Mouse (Mus musculus): ENCODE measurements at regions not wholly inside any gene's neighbourhood (a gene's known extent, or its start where the extent isn't known, plus 50 kb on each side); places are given as distances from the start of the nearest gene placed in this dataset.

GRCm38 (mm10) chr13:6109018-6109657 is 247.9 kb downstream of the Klf6 start:
- no peaks in the 10 kb centered on the region for H3K36me3 ChIP-seq (ENCODE audit: control insufficient read depth, insufficient read depth, low read length)
- no peak overlapping the region for H3K4me3 ChIP-seq (ENCODE audit: control insufficient read depth, low read depth, low read length)
- TF ChIP-seq POLR2A (IDR thresholded peaks at IDR 0.05; ENCODE audit: control insufficient read depth, low read depth, low read length), result no peak
- H3K4me1 ChIP-seq (ENCODE audit: control insufficient read depth, insufficient read depth, low read length), result no peaks in the 10 kb centered on the region
- H3K27me3 ChIP-seq (ENCODE audit: control insufficient read depth, insufficient read depth, low read length), result no peaks in the 10 kb centered on the region
- no peak overlapping the region for H3K27ac ChIP-seq (ENCODE audit: control insufficient read depth, insufficient read depth, low read depth, low read length)

DNA sequence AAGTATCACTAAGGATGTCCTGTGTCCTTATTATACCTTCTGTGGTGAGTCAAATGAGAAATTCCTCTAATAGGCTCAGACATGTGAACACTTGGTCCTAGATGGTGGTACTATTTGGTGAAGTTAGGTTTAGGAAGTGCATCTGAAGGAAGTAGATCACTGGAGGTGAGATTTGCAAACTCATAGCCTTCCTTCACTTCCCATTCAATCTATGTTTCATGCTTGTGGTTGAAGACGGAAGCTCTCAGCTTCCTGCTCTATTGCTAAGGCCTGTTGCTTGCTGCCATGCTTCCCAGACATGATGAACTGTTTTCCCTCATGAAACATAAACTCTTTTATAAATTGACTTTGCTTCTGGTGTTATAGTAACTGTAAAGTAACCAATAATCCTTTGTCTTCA is 258.4 kb downstream of the Klf6 start:
- H3K27ac ChIP-seq (ENCODE audit: control insufficient read depth, insufficient read depth, low read depth, low read length), result no peak overlapping the region
- no peaks in the 10 kb centered on the region for H3K4me1 ChIP-seq (ENCODE audit: control insufficient read depth, insufficient read depth, low read length)
- H3K27me3 ChIP-seq (ENCODE audit: control insufficient read depth, insufficient read depth, low read length), result no peaks in the 10 kb centered on the region
- no peaks in the 10 kb centered on the region for H3K36me3 ChIP-seq (ENCODE audit: control insufficient read depth, insufficient read depth, low read length)
- no peak overlapping the region for H3K4me3 ChIP-seq (ENCODE audit: control insufficient read depth, low read depth, low read length)
- TF ChIP-seq CTCF (IDR thresholded peaks at IDR 0.05; ENCODE audit: control insufficient read depth, insufficient read depth, insufficient replicate concordance, low read depth, low read length) (no peak), POLR2A (IDR thresholded peaks at IDR 0.05; ENCODE audit: control insufficient read depth, low read depth, low read length) (no peak)

- no peaks in the 10 kb centered on the region for H3K36me3 ChIP-seq (ENCODE audit: control insufficient read depth, insufficient read depth, low read length)
- H3K4me3 ChIP-seq (ENCODE audit: control insufficient read depth, low read depth, low read length), result no peak overlapping the region
- no peak for TF ChIP-seq CTCF (IDR thresholded peaks at IDR 0.05; ENCODE audit: control insufficient read depth, insufficient read depth, insufficient replicate concordance, low read depth, low read length)
- no peak for TF ChIP-seq POLR2A (IDR thresholded peaks at IDR 0.05; ENCODE audit: control insufficient read depth, low read depth, low read length)
- H3K27me3 ChIP-seq (ENCODE audit: control insufficient read depth, insufficient read depth, low read length), result no peaks in the 10 kb centered on the region
- no peak overlapping the region for H3K27ac ChIP-seq (ENCODE audit: control insufficient read depth, insufficient read depth, low read depth, low read length)
- no peaks in the 10 kb centered on the region for H3K4me1 ChIP-seq (ENCODE audit: control insufficient read depth, insufficient read depth, low read length)
Observed at GRCm38 (mm10) chr13:6127311-6127710, 266.0 kb downstream of the Klf6 start.

- H3K4me1 ChIP-seq (ENCODE audit: control insufficient read depth, insufficient read depth, low read length), result no peaks in the 10 kb centered on the region
- H3K27ac ChIP-seq (ENCODE audit: control insufficient read depth, insufficient read depth, low read depth, low read length), result no peak overlapping the region
- TF ChIP-seq POLR2A (IDR thresholded peaks at IDR 0.05; ENCODE audit: control insufficient read depth, low read depth, low read length), result no peak
- TF ChIP-seq CTCF (IDR thresholded peaks at IDR 0.05; ENCODE audit: control insufficient read depth, insufficient read depth, insufficient replicate concordance, low read depth, low read length), result no peak
- no peaks in the 10 kb centered on the region for H3K36me3 ChIP-seq (ENCODE audit: control insufficient read depth, insufficient read depth, low read length)
- no peaks in the 10 kb centered on the region for H3K27me3 ChIP-seq (ENCODE audit: control insufficient read depth, insufficient read depth, low read length)
- H3K4me3 ChIP-seq (ENCODE audit: control insufficient read depth, low read depth, low read length), result no peak overlapping the region
Observed at GRCm38 (mm10) chr13:6128903-6129302, 267.6 kb downstream of the Klf6 start.

DNA sequence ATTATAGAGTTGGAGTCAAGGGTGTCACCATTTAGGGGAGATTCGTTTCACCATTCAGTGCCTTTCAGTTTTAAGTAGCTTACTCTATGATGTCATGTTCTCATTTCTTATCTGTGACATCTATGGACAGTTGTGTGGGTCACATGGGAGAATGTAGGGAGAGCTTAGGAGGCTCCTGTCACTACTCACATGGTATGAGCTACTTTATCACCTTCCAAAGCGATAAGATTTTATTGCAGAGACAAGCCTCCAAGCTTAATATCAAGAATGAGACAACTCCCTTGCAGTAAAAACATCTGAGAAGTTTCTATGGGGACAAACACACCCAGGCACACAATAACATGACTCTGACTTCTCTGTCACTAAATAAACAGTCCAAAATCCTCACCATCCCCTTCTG is 270.1 kb downstream of the Klf6 start:
- no peaks in the 10 kb centered on the region for H3K36me3 ChIP-seq (ENCODE audit: control insufficient read depth, insufficient read depth, low read length)
- no peaks in the 10 kb centered on the region for H3K27me3 ChIP-seq (ENCODE audit: control insufficient read depth, insufficient read depth, low read length)
- no peak for TF ChIP-seq POLR2A (IDR thresholded peaks at IDR 0.05; ENCODE audit: control insufficient read depth, low read depth, low read length)
- no peak for TF ChIP-seq CTCF (IDR thresholded peaks at IDR 0.05; ENCODE audit: control insufficient read depth, insufficient read depth, insufficient replicate concordance, low read depth, low read length)
- H3K27ac ChIP-seq (ENCODE audit: control insufficient read depth, insufficient read depth, low read depth, low read length), result no peak overlapping the region
- no peak overlapping the region for H3K4me3 ChIP-seq (ENCODE audit: control insufficient read depth, low read depth, low read length)
- H3K4me1 ChIP-seq (ENCODE audit: control insufficient read depth, insufficient read depth, low read length), result no peaks in the 10 kb centered on the region

DNA sequence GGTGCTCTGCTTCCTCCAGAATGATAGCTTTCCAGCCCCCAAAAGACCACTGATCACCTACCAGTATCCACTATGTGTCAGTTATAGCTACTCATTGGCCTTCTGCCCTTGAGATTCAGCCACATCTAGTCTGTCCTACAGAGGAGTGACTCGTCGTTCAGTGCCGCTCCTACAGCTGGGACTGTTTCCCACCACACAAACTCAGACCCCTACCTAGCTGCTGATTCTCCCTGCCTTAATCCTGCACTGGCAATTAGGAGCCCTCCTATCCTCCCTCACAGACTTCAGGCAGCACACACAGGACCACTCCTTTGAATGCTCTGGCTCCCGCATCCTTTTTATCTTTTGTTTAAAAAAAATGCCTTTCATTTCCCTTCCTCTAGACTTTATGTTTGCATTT is 275.9 kb downstream of the Klf6 start:
- Histone ChIP-seq H3K4me3 (ENCODE audit: control insufficient read depth, low read depth, low read length) (no peak overlapping the region), H3K4me1 (ENCODE audit: control insufficient read depth, insufficient read depth, low read length) (no peaks in the 10 kb centered on the region), H3K27ac (ENCODE audit: control insufficient read depth, insufficient read depth, low read depth, low read length) (no peak overlapping the region), H3K36me3 (ENCODE audit: control insufficient read depth, insufficient read depth, low read length) (no peaks in the 10 kb centered on the region), H3K27me3 (ENCODE audit: control insufficient read depth, insufficient read depth, low read length) (no peaks in the 10 kb centered on the region)
- TF ChIP-seq CTCF (IDR thresholded peaks at IDR 0.05; ENCODE audit: control insufficient read depth, insufficient read depth, insufficient replicate concordance, low read depth, low read length), result no peak
- TF ChIP-seq POLR2A (IDR thresholded peaks at IDR 0.05; ENCODE audit: control insufficient read depth, low read depth, low read length), result no peak

GRCm38 (mm10) chr13:6142771-6143170 is 281.5 kb downstream of the Klf6 start:
- TF ChIP-seq POLR2A (IDR thresholded peaks at IDR 0.05; ENCODE audit: control insufficient read depth, low read depth, low read length), result no peak
- TF ChIP-seq CTCF (IDR thresholded peaks at IDR 0.05; ENCODE audit: control insufficient read depth, insufficient read depth, insufficient replicate concordance, low read depth, low read length), result no peak
- H3K27me3 ChIP-seq (ENCODE audit: control insufficient read depth, insufficient read depth, low read length), result no peaks in the 10 kb centered on the region
- H3K4me3 ChIP-seq (ENCODE audit: control insufficient read depth, low read depth, low read length), result no peak overlapping the region
- H3K36me3 ChIP-seq (ENCODE audit: control insufficient read depth, insufficient read depth, low read length), result no peaks in the 10 kb centered on the region
- no peak overlapping the region for H3K27ac ChIP-seq (ENCODE audit: control insufficient read depth, insufficient read depth, low read depth, low read length)
- H3K4me1 ChIP-seq (ENCODE audit: control insufficient read depth, insufficient read depth, low read length), result no peaks in the 10 kb centered on the region

GRCm38 (mm10) chr13:6153657-6154056 is 292.4 kb downstream of the Klf6 start:
- Histone ChIP-seq H3K4me3 (ENCODE audit: control insufficient read depth, low read depth, low read length) (no peak overlapping the region), H3K27me3 (ENCODE audit: control insufficient read depth, insufficient read depth, low read length) (no peaks in the 10 kb centered on the region), H3K4me1 (ENCODE audit: control insufficient read depth, insufficient read depth, low read length) (no peaks in the 10 kb centered on the region), H3K27ac (ENCODE audit: control insufficient read depth, insufficient read depth, low read depth, low read length) (no peak overlapping the region), H3K36me3 (ENCODE audit: control insufficient read depth, insufficient read depth, low read length) (no peaks in the 10 kb centered on the region)
- TF ChIP-seq POLR2A (IDR thresholded peaks at IDR 0.05; ENCODE audit: control insufficient read depth, low read depth, low read length), result no peak
- TF ChIP-seq CTCF (IDR thresholded peaks at IDR 0.05; ENCODE audit: control insufficient read depth, insufficient read depth, insufficient replicate concordance, low read depth, low read length), result no peak
